Mouse (Mus musculus) mouse embryonic stem cell (cell line): Measurements from ENCODE around the gene Wwc1.

Source experiments
- in situ Hi-C, 2 experiments: fragments of 300-500 bp; cut with MboI; formaldehyde crosslinking; loops; 1 replicate in 1 of 2; 3 replicates in 1 of 2; pipeline ENCODE4 v1.14.3; 2019 to 2020; ENCODE audit warnings: low sequenced_read_pairs in 2 of 2, low pct_unique_long_range_greater_than_20kb in 1 of 2, mixed read lengths in 1 of 2; ENCODE audit not compliant: unreplicated experiment in 1 of 2

Wwc1 gene

DNA sequence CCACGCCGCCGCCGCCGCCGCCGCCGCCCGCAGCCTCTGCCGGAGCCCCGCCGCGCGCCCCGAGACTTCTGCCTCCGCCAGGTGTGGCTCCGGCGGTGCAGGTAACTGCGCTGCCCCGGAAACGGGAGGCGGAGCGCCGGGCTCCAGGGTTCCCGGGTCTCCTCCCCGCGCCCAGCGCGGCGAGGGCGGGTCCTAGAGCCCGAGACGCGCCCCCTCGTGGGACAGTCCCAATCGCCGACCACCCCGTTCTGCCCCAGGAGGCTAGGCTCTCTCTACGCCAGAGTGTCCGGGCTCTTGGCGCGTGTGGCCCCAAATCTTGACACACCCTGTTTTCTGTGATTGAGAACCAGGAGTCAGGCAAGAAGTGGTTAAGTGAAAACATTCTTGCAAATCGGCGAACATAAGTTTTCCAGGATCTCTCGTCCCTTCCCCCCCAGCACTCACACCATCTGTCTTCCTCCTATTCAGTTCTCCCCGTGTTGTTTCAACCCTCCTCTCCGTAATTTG, at the start of gene Wwc1:
Wwc1 (minus strand) TSS at position 117 of the 507 bp plus-strand sequence.
- in situ Hi-C loops, result loop anchor here in 1 of 2 experiments (25.0 kb wide), 1 partner anchor 568 kb away; no protein-coding TSS in a partner anchor

DNA sequence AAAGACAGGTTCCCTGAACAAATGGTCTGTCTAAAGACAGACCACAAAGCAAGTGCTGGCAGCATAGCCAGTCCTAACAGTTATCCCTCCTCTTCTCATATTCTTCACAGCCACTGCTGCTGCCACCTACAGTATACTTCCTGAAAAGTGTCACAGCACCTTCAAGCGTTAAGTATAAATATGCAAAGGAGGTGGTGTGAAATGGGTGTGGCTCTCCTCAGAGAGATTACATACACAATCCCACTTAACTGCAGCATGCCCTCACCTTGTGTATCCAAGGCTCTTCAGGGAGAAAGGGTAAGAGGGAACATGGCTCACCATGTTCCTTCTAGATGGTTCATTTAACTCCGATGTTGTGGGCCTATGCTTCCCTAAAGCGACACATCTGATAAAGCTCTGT, 39.7 kb upstream of the Wwc1 start:
- in situ Hi-C loops, result no loop called here

DNA sequence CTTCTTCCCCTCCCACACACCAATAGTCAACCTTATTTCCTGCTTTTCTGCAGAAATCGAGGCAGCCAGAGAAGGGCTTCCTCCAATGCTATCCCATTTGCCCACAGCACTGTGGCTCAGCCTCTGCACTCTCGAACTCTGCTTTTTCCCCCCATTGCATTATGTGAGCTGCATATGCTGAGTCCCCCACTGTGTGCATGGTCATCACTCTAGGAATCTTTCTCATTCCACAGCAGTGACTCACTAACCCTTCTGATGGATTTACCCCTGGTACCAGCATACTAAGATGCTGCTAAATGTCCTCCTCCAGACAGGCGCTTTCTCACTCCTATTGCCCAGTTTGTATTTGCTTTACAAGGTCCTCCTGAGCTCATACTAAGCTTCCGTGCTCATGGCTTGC, 32.9 kb upstream of the Wwc1 start:
- in situ Hi-C loops, result no loop called here

DNA sequence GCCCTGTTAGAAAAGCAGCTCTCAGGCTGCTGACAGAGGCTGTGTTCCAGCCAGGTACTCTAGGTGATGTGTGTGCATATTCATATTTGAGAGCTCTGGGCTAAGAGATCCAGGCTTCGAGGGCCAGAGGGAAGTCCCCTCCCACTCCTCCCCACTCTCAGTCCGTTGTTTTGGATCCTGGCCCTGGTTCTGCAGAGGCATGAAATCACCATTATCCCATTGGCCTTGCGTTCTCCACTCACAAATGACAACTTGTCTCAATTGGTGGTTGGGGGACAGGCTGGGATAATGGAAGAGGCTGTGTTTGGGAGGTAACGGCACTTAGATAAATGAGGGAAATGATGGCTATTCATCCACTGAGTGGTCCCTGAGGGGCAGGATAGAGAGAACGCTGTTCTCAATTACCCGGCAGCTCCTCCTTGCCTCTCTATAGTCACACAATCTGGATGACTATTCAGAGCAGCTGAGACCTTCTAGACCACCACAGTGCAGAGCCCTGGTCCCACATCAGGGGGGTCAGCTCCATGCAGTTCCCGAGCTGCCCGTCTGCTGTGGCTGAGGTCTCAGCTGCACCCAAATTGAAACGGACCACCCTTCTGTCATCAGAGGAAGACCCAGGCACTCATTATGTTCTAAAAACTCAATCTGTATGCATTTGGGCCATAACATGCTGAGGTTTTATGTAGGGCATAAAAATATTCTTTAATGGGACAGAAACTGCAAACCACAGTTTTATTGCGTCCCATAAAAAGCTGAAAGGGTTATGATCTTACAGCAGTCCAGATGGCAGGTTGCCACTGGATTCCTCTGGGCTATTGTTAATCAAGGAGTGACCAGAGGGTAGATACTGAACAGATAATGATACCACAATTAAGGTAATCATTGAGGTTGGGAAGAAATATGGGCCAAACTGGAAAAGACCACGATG, 29.2 kb upstream of the Wwc1 start:
- in situ Hi-C loops, result loop anchor here in 1 of 2 experiments (5.0 to 10.0 kb wide), 2 partner anchors 147 to 295 kb away; no protein-coding TSS in a partner anchor

DNA sequence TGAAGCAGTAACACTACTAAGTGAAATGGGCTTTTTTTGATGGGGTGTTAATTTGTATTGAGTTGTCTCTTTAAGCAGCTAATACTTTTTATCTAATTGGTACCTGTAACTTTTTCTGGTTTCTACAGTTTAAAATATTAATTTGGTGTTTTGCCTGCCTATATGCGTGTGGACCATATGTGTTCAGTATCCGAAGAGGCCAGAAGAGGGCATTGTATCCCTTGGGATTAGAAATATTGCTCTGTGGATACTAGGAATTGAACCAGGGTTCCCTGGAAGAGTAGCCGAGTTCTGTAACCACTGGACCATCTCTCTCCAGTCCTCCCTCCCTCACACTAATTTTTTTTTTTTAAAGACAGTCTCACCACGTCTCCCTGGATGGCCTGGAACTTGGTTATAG, 22.6 kb upstream of the Wwc1 start:
- in situ Hi-C loops, result loop anchor here in 1 of 2 experiments (10.0 kb wide), 1 partner anchor 288 kb away; no protein-coding TSS in a partner anchor

DNA sequence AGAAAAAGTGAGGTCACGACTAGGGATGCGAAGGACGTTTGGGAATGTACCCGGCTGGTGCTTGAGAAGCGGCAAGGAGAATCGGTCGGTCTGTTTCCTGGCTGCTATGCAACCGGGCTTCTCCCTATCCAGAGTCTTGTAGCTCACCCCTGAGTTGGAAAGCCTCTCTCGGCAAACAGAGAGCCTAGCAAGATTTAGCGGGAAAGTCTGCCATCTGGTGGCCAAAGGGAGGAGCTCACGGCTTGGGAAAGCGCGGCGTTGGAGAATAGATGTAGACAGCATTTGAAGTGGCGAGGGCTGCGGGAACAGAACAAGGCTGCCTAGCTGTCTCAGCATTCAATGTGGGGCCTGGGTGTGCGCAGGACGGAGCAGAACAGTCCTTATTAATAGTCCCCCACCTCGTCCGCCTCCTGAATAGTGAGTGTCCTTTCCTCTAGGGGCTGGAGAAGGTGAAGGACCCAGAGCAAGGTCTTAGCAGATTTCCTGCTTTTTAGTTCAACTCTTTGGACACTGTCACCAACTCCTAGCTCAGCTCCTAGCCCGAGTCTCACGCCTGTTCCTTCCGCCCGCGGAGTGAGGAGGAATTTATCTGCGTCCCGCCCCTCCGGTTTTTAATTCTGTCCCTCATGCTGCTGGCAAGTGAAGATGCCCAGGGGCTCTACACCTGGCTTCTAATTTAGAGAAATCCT, 21.1 kb upstream of the Wwc1 start:
- in situ Hi-C loops, result loop anchor here in 1 of 2 experiments (10.0 kb wide), 1 partner anchor 287 kb away; no protein-coding TSS in a partner anchor

DNA sequence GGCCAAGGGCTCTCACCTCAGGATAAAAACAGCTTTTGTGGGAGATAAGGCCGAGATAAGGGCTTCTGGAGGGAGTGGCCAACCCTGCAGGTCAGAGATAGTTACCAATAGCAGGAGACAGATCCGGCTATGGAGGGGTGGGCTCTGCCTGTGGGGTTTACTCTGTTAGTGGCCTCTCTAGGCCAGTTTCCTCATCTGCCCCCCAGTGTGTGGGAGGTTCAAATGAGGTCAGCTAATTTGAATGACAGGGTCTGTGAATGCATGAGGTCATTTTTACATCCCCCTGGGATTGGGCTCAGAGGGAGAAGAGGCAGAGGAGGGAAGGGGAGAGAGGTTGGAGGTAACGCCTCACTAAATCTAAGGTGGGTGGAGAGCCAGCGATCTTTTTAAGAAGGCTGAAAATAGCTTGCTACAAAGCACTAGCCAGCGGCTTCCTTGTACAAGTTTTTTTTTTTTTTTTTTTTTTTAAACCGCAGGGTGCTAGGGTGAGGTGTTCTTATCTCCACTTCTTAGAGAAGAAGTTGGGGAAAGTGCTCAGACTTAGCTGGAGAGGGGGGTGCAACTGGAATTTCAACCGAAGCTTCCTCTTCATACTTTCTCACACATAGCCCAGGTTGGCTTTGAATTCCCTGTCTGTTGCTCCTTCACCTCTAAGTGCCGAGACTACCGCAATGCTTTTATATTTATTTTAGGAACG, 20.4 kb upstream of the Wwc1 start:
- in situ Hi-C loops, result loop anchor here in 1 of 2 experiments (10.0 kb wide), 1 partner anchor 286 kb away; no protein-coding TSS in a partner anchor

DNA sequence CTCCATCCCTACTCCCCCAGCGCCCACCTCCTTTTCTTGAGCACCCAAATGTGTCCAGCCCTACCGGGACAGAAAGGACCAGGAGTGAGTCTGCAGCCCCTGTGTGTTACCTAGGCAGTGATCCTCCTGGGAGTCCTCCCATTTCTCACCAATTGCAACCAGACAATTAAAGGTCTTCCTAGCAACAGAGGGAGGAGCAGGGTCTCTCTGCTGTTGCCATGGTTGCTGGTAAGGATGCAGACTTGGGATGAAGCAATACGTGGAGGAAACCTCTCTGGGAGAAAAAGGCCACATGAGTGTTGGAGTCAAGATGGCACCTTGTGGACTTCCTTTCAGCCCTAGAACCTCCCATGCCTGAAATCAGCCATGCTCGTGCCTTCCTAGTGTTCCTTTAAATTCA, 19.7 kb upstream of the Wwc1 start:
- in situ Hi-C loops, result loop anchor here in 1 of 2 experiments (10.0 kb wide), 1 partner anchor 285 kb away; no protein-coding TSS in a partner anchor

DNA sequence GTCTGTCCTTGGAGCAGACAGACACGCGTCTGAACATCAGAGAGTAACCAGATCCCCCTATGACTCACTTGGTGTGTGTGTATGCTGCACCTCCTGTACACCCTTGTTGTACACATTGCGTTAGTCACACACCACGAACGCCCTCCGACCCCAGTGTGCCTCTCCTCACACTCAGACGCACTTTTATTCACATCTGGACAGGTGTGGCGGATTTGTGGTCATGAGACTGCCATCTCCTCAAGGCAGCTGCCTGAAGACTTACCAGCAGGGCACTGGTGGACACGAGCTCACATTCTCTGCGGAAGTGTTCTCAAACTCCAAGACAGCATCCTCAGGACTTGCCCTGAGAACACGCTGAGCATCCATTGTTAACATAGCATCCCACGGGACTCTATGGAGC, 17.7 kb upstream of the Wwc1 start:
- in situ Hi-C loops, result loop anchor here in 1 of 2 experiments (25.0 kb wide), 1 partner anchor 586 kb away; no protein-coding TSS in a partner anchor

DNA sequence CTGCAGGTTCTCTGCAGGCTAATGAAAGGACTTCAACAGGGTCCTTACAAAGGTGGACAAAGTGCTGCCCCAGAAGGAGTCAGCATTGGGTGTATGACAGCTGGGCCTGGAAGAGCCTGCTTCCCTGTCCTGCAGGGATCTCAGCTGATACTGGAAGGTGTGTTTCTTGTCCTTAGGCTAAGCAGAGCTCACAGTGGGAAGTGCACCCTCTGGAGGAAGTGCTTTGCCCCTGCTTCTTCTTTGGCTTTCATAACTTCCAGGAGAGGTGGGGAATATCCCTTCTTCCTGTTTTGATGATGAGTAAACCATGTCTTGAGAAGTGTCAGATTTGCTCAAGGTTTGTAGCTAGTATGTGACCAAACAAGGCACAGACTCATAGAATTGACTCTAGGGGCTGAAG, 15.0 kb upstream of the Wwc1 start:
- in situ Hi-C loops, result loop anchor here in 1 of 2 experiments (25.0 kb wide), 1 partner anchor 583 kb away; no protein-coding TSS in a partner anchor

DNA sequence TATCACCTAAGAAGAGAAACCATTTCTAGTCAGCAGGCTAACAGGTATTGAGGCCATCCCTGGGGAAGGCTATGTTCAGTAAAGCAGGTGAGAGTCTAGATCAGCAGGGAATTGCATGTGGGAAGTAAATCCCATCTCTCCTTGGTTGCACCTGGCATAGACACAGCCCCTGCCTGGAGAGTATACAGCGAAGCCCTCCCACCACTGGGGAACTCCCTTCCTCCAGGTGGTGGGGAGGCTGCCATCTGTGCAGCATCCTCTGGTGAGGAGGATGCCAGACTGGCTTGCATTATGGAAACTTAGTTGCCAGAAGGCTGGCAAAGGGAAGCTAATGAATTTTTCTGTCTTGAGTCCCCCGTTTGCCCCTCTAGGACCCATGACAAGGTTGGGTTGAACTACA, 11.5 kb upstream of the Wwc1 start:
- in situ Hi-C loops, result loop anchor here in 1 of 2 experiments (25.0 kb wide), 1 partner anchor 580 kb away; no protein-coding TSS in a partner anchor

DNA sequence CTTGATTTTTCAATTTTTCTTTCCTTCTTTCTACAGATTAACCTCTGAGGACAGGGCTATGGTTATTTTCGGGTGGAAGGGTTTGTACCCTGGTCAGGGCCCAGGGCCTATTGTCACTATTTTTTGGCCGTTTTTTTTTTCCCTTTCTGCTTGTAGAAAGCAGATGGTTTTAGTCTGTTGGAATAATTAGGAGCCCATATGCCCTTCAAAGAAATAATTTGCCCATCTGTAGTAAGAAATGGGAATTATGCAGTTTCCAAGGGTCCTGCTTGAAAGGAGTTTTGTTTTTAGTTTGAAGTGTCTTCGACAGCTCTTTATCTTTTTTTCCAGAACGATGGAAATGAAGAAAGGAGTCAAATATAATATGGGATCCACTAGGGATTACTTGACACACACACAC, 9.6 kb upstream of the Wwc1 start:
- in situ Hi-C loops, result loop anchor here in 1 of 2 experiments (25.0 kb wide), 1 partner anchor 578 kb away; no protein-coding TSS in a partner anchor

DNA sequence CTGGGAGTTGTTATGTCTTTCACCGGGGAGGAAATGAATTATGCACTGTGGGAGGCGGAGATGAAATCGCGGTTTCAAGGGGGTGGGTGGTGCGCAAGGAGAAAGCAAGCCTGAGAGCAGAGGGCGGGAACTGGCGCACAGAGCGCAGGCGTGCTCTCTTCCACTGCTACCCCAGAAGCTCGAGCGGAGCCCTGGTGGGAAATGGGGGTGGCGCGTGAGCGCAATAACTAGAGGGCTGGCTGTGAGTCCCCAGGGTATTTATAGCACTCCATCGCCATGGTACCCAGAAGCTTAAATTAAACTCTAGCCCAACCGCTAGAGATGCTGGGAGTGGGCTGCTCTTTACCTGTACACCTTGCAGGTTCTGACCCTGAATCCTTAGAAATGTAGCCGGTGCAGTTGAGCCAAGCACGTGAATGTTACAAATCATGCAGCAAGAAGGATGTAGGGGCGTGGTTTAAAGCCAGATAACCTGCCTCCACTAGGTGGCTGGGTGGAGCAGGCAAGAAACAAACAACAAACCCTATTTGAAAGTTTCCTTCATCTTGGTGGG, 5.6 kb upstream of the Wwc1 start:
- in situ Hi-C loops, result loop anchor here in 1 of 2 experiments (25.0 kb wide), 1 partner anchor 574 kb away; no protein-coding TSS in a partner anchor

DNA sequence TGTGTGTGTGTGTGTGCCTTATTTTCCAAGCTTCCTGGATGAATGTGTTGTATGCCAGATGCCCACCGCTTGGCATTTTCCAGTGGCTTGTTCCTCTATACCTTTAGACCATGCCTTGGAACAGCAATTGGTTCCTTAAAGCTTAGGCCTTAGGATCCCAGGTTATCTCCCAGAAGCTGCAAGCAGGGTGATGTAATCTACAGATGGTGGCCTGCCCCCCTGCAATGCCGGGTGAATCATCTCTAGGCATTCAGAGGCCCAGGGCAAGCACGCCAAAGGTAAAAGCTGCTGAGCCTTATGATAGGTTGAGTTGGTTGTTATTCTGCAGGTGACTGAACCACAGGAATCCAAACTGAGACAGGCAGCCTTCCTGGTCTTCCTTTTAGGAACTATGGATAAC, 2.4 kb upstream of the Wwc1 start:
- in situ Hi-C loops, result loop anchor here in 1 of 2 experiments (25.0 kb wide), 1 partner anchor 570 kb away; no protein-coding TSS in a partner anchor

DNA sequence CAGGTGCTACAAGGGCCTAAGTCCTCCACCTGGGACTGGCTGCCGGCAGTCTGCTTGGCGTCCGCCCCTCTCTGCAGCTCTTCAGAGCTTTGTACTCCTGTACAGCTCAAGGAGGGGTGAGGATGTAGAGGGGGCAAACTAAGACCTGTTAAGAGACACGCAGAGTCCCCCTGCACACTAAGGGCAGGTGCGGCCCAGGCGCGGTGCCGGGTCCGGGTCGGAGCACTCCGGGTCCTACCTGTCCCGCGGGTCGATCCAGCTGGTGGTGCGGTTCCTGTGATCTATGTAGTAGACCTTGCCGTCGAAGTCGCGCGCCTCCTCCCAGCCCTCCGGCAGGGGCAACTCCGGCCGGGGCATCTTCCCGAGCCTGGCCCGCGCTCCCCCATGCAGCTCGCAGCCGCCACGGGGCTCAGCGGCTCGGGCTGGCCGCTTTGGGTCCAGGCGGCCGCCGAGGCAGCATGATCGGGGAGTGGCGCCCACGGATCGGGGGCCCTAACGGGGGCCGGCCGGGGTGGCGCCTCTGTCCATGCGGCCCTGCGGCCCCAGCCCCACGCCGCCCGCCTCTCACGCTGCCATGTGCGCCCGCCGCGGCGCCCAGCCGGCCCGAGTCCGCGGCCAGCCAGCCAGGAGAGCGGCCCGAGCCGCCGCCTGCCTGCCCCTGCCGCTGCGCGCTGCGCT, 455 bp downstream of the Wwc1 start:
- in situ Hi-C loops, result loop anchor here in 1 of 2 experiments (25.0 kb wide), 1 partner anchor 568 kb away; no protein-coding TSS in a partner anchor

DNA sequence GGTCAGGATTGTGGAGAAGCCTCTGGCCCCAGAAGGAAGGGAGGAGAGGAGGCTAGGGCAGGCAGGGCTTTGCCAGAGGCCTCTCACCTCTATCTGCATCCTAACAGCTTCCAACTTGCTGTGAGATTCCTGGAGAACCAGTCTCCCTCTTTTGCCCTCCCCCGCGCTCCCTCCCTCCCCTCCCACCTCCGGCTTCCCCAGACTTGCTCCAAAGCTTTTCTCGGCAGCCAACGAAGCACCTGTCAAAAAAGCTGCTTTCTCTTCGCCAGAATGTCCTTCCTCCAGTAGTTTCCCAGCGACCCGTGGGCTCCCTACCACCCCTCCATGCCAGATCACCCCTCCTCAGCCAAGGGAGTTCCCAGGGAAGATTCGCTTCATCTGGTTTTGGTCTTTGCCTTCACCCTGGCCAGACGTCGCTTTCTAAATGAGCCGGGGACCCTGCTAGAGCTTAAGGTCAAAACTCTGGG, 1.0 kb downstream of the Wwc1 start:
- in situ Hi-C loops, result loop anchor here in 1 of 2 experiments (25.0 kb wide), 1 partner anchor 567 kb away; no protein-coding TSS in a partner anchor

DNA sequence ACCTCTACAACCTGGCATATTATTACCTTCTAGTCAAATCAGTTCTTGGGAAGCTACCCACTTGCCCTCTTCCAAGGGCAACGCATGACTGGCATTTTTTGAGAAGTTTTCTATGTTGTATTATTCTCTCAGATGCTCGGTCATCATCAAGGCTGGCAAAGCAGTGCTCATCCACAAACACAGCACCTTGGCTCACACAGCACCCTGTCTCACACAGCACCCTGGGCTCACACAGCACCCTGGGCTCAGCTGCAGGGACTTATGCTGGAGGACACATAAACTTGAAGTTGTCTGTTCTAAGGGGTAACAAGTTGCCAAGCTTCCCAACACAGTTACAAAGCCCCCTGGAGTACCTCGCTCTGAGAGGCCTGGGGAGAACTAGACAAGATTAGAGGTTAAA, 2.5 kb downstream of the Wwc1 start:
- in situ Hi-C loops, result loop anchor here in 1 of 2 experiments (25.0 kb wide), 1 partner anchor 565 kb away; no protein-coding TSS in a partner anchor
